Mouse (Mus musculus) frontal cortex, adult (tissue): ENCODE measurements around the gene Gm7168.
"Not testable (repeated sequence)": the region's sequence is repeated elsewhere in the genome, so short reads cannot be mapped to it uniquely, and the experiment has no call there.

ENCODE experiments used
- ATAC-seq: cut with Nextera tagmentation; 2 replicates; pipeline ENCODE4 v1.9.2; 2017; ENCODE audit warnings: mild to moderate bottlenecking, moderate library complexity, mixed read lengths; ENCODE audit not compliant: low TSS enrichment

The Gm7168 gene

GRCm38 (mm10) chr17:13987690-13988089 is 39.5 kb downstream of the Gm7168 start:
- no peak for ATAC-seq

- not testable (repeated sequence) for ATAC-seq
Observed at GRCm38 (mm10) chr17:13993425-13993824, 45.3 kb downstream of the Gm7168 start.
